Mouse (Mus musculus) heart, adult 2 months (tissue): Measurements from ENCODE around the gene Sec13.

ENCODE experiments used
- CTCF ChIP-seq: fragments of 200-600 bp; IDR thresholded peaks from 2 replicates; pipeline ENCODE4 v1.8.1; 2022; ENCODE audit warnings: antibody characterized with exemption, mild to moderate bottlenecking, moderate library complexity
- EP300 ChIP-seq: fragments of 200-500 bp; IDR thresholded peaks from 2 replicates; pipeline ENCODE4 v1.6.1; 2011; ENCODE audit warnings: low read depth, low read length, control low read depth; ENCODE audit not compliant: insufficient read depth
- POLR2A ChIP-seq: fragments of 200-500 bp; IDR thresholded peaks from 2 replicates; pipeline ENCODE4 v1.6.1; 2011; ENCODE audit warnings: mild to moderate bottlenecking, low read depth, low read length, control low read depth; ENCODE audit not compliant: insufficient read depth

GRCm38 (mm10) chr6:113742321-113742720 is 1.8 kb upstream of the Sec13 start:
- TF ChIP-seq CTCF (no peak), POLR2A (no peak), EP300 (no peak)
